Mouse (Mus musculus): ENCODE data around the gene Prkcg.

- no peak for TF ChIP-seq CTCF (IDR thresholded peaks at IDR 0.05; ENCODE audit: control insufficient read depth, insufficient read depth, insufficient replicate concordance, low read depth, low read length)
- no peak for TF ChIP-seq POLR2A (IDR thresholded peaks at IDR 0.05; ENCODE audit: control insufficient read depth, low read depth, low read length)
Observed at GRCm38 (mm10) chr7:3367569-3367968, 78.6 kb downstream of the Prkcg start.

Data from testis, adult 2 months (tissue).